Mouse (Mus musculus) testis, adult 2 months (tissue): ENCODE measurements at regions not wholly inside any gene's neighbourhood (a gene's known extent, or its start where the extent isn't known, plus 50 kb on each side); places are given as distances from the start of the nearest gene placed in this dataset.

ENCODE experiments used
- CTCF ChIP-seq: fragments of 200-500 bp; IDR thresholded peaks from 2 replicates; pipeline ENCODE4 v1.5.1; 2012; ENCODE audit warnings: low read depth, mild to moderate bottlenecking, inconsistent platforms, low read length, moderate library complexity; ENCODE audit not compliant: control insufficient read depth, insufficient read depth, insufficient replicate concordance
- POLR2A ChIP-seq: fragments of 200-500 bp; IDR thresholded peaks from 2 replicates; pipeline ENCODE4 v1.6.1; 2012; ENCODE audit warnings: low read depth, mild to moderate bottlenecking, inconsistent platforms, low read length, moderate library complexity; ENCODE audit not compliant: control insufficient read depth

GRCm38 (mm10) chr19:54117676-54118075, 73.7 kb downstream of the Adra2a start:
- TF ChIP-seq CTCF (no peak), POLR2A (no peak)
